Mouse (Mus musculus): Measurements from ENCODE around the gene Cadps. TPM values are rescaled to one million over a fixed set of nuclear protein-coding genes. Genes with fewer than 3 reads are reported as not detected.

The Cadps gene
- total and polyA plus RNA-seq, 2 experiments from 2014 or later: 33.4 to 176 TPM

- H3K4me2 ChIP-seq (ENCODE audit: low read depth, low read length): no peak overlapping the region
- H3K36me3 ChIP-seq (ENCODE audit: insufficient read depth, low read length): no peaks in the 10 kb centered on the region
- H3K9ac ChIP-seq (replicated peaks; ENCODE audit: low read length): no peak overlapping the region
- no peak overlapping the region for H3K27ac ChIP-seq
- H3K4me1 ChIP-seq (ENCODE audit: insufficient read depth, low read length): no peaks in the 10 kb centered on the region
- H3K4me3 ChIP-seq (ENCODE audit: low read length): no peak overlapping the region
- DNase-seq (ENCODE audit: low spot score) (peak; percentile 41), ATAC-seq (no peak)
- WGBS: 76% methylated on average over 5 of the region's 5 CpGs
- TF ChIP-seq CTCF (IDR thresholded peaks at IDR 0.05; ENCODE audit: low read depth): no peak
- no peaks in the 10 kb centered on the region for H3K27me3 ChIP-seq (ENCODE audit: insufficient read depth, low read length)
- no peaks in the 10 kb centered on the region for H3K9me3 ChIP-seq (ENCODE audit: low read length)
These were observed 417.7 kb downstream of the Cadps start for GRCm38 (mm10) chr14:12405201-12405600.

DNA sequence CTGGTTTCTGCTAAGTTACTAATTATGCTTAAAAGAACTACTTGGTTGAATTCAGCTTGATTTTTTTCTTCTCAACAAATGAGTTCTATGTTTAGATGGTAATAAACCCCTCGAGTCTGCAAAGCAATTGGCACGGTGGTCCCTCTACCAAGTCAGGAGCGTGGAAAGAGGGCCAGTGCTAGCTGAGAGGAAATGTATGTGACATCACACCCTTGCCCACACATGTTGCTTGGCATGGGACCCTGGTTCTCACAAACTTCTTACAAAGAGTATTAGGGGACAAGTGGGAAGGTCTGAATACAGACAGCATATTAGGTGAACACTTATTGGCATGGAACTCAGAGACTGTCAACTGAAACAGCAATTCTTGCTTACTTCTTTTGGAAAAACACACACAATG is 418.2 kb downstream of the Cadps start:
- H3K27me3 ChIP-seq (ENCODE audit: insufficient read depth, low read length): no peaks in the 10 kb centered on the region
- DNase-seq (ENCODE audit: low spot score) (no peak), ATAC-seq (no peak)
- H3K4me1 ChIP-seq (ENCODE audit: insufficient read depth, low read length): no peaks in the 10 kb centered on the region
- H3K4me3 ChIP-seq (ENCODE audit: low read length): no peak overlapping the region
- no peak overlapping the region for H3K9ac ChIP-seq (replicated peaks; ENCODE audit: low read length)
- H3K4me2 ChIP-seq (ENCODE audit: low read depth, low read length): no peak overlapping the region
- H3K27ac ChIP-seq: no peak overlapping the region
- no peak for TF ChIP-seq CTCF (IDR thresholded peaks at IDR 0.05; ENCODE audit: low read depth)
- H3K36me3 ChIP-seq (ENCODE audit: insufficient read depth, low read length): no peaks in the 10 kb centered on the region
- 57% methylated on average over 3 of the region's 3 CpGs for WGBS
- no peaks in the 10 kb centered on the region for H3K9me3 ChIP-seq (ENCODE audit: low read length)

- Histone ChIP-seq H3K27ac (no peak overlapping the region), H3K27me3 (ENCODE audit: insufficient read depth, low read length) (no peaks in the 10 kb centered on the region), H3K4me3 (ENCODE audit: low read length) (no peak overlapping the region), H3K4me1 (ENCODE audit: insufficient read depth, low read length) (no peaks in the 10 kb centered on the region), H3K36me3 (ENCODE audit: insufficient read depth, low read length) (no peaks in the 10 kb centered on the region), H3K9ac (replicated peaks; ENCODE audit: low read length) (no peak overlapping the region), H3K4me2 (ENCODE audit: low read depth, low read length) (no peak overlapping the region), H3K9me3 (ENCODE audit: low read length) (no peaks in the 10 kb centered on the region)
- 76% methylated on average over 3 of the region's 3 CpGs for WGBS
- no peak for TF ChIP-seq CTCF (IDR thresholded peaks at IDR 0.05; ENCODE audit: low read depth)
- DNase-seq (ENCODE audit: low spot score) (no peak), ATAC-seq (0 out of 2 replicates have a peak, but pooled peaks have one; percentile 45)
These were observed 418.8 kb downstream of the Cadps start for GRCm38 (mm10) chr14:12404052-12404451.

GRCm38 (mm10) chr14:12400116-12400515 is 422.8 kb downstream of the Cadps start:
- Histone ChIP-seq H3K4me3 (ENCODE audit: low read length) (no peak overlapping the region), H3K4me1 (ENCODE audit: insufficient read depth, low read length) (0 out of 2 replicates have a peak, but pooled peaks cover 3% of the 10 kb centered on the region), H3K9me3 (ENCODE audit: low read length) (no peaks in the 10 kb centered on the region), H3K36me3 (ENCODE audit: insufficient read depth, low read length) (no peaks in the 10 kb centered on the region), H3K4me2 (ENCODE audit: low read depth, low read length) (no peak overlapping the region), H3K9ac (replicated peaks; ENCODE audit: low read length) (no peak overlapping the region), H3K27me3 (ENCODE audit: insufficient read depth, low read length) (no peaks in the 10 kb centered on the region), H3K27ac (no peak overlapping the region)
- DNase-seq (ENCODE audit: low spot score) (peak; percentile 17), ATAC-seq (no peak)
- 57% methylated on average over 5 of the region's 5 CpGs for WGBS
- TF ChIP-seq CTCF (IDR thresholded peaks at IDR 0.05; ENCODE audit: low read depth): no peak

- TF ChIP-seq CTCF (IDR thresholded peaks at IDR 0.05; ENCODE audit: low read depth): peak; percentile 52
- Histone ChIP-seq H3K36me3 (ENCODE audit: insufficient read depth, low read length) (no peaks in the 10 kb centered on the region), H3K4me3 (ENCODE audit: low read length) (no peak overlapping the region), H3K27ac (no peak overlapping the region), H3K4me1 (ENCODE audit: insufficient read depth, low read length) (peaks cover 3% of the 10 kb centered on the region; the same call in 1 of the 2 replicates), H3K9me3 (ENCODE audit: low read length) (no peaks in the 10 kb centered on the region), H3K27me3 (ENCODE audit: insufficient read depth, low read length) (no peaks in the 10 kb centered on the region), H3K4me2 (ENCODE audit: low read depth, low read length) (no peak overlapping the region), H3K9ac (replicated peaks; ENCODE audit: low read length) (no peak overlapping the region)
- peak; percentile 19 for DNase-seq (ENCODE audit: low spot score)
- WGBS: 80% methylated on average over 3 of the region's 3 CpGs
- no peak; the same call in 1 of the 2 replicates for ATAC-seq
These were observed 425.3 kb downstream of the Cadps start for GRCm38 (mm10) chr14:12397561-12397960.

DNA sequence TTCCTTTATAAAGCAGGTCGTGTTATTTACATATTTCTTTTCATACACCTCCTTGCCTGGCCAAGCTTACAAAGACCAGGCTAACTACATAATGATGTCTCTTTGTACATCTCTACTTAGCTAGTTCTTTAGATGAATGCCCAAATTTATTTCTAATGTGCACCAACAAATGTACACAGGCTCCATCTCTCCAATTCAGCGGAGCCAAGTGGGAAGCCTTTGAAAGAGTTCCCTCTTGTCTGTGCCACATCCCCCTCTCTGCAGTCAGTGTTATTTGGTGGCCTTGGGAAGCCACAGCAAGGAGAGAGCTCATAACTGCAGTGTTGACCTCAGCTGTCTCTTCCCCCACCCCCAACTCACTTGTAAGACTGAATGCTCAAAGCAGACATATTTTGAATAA is 428.6 kb downstream of the Cadps start:
- Histone ChIP-seq H3K9me3 (ENCODE audit: low read length) (no peaks in the 10 kb centered on the region), H3K27ac (no peak overlapping the region), H3K36me3 (ENCODE audit: insufficient read depth, low read length) (no peaks in the 10 kb centered on the region), H3K9ac (replicated peaks; ENCODE audit: low read length) (no peak overlapping the region), H3K4me3 (ENCODE audit: low read length) (no peak overlapping the region), H3K27me3 (ENCODE audit: insufficient read depth, low read length) (peaks cover 5% of the 10 kb centered on the region; the same call in 1 of the 2 replicates), H3K4me2 (ENCODE audit: low read depth, low read length) (no peak overlapping the region), H3K4me1 (ENCODE audit: insufficient read depth, low read length) (peaks cover 10% of the 10 kb centered on the region; the same call in 1 of the 2 replicates)
- no peak for TF ChIP-seq CTCF (IDR thresholded peaks at IDR 0.05; ENCODE audit: low read depth)
- WGBS: 36% methylated on average over 2 of the region's 2 CpGs
- ATAC-seq: no peak
- no peak for DNase-seq (ENCODE audit: low spot score)

GRCm38 (mm10) chr14:12393271-12393861 is 429.5 kb downstream of the Cadps start:
- Histone ChIP-seq H3K36me3 (ENCODE audit: insufficient read depth, low read length) (no peaks in the 10 kb centered on the region), H3K27me3 (ENCODE audit: insufficient read depth, low read length) (peaks cover 5% of the 10 kb centered on the region; the same call in 1 of the 2 replicates), H3K9me3 (ENCODE audit: low read length) (no peaks in the 10 kb centered on the region), H3K4me2 (ENCODE audit: low read depth, low read length) (no peak overlapping the region), H3K4me3 (ENCODE audit: low read length) (no peak overlapping the region), H3K4me1 (ENCODE audit: insufficient read depth, low read length) (peaks cover 16% of the 10 kb centered on the region; the same call in 1 of the 2 replicates), H3K9ac (replicated peaks; ENCODE audit: low read length) (no peak overlapping the region), H3K27ac (no peak overlapping the region)
- no peak for TF ChIP-seq CTCF (IDR thresholded peaks at IDR 0.05; ENCODE audit: low read depth)
- ATAC-seq (0 out of 2 replicates have a peak, but pooled peaks have one; percentile 31), DNase-seq (ENCODE audit: low spot score) (peak; percentile 75)
- 10% methylated on average over 12 of the region's 12 CpGs for WGBS
